Mouse (Mus musculus): ENCODE data around the gene Anks1. TPM values are rescaled to one million over a fixed set of nuclear protein-coding genes. Genes with fewer than 3 reads are reported as not detected.

Anks1 gene
- polyA plus RNA-seq, 1 experiment from 2014 or later = 61.0 TPM

DNA sequence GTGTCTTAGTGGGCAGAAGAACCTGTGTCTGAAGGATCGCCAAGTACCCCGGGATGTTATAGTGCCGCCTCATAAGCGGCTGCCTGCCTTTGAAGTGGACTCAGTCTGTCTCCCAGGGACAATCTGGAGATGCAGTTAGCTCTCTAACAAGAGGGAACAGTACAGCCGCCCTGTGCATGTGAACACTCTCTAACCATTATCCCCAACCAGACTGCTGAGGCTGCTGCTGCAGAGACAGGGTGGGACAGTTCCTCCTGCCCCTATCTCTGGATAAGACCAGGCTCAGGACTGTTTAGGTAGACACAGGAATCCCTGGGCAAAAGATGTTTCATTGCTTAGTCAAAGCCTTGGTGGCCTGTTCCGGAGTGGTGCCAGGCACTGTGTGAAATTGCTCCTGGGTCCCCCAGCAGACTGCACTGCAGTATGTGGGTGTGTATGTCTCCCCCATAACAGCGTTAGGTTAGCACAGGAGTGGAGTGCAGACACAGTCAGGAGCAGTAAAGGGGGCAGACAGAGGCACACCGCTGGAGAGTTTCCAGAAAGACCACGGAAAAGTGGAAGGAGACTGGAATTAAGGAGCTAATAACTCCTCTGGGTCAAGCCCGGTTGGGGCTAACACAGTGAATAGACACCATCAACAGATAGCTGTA, 100.1 kb downstream of the Anks1 start:
- no peak for ATAC-seq (ENCODE audit: low FRiP score)
- WGBS = 87% methylated on average over 10 of the region's 10 CpGs
- H3K4me3 ChIP-seq (replicated peaks) = no peak overlapping the region
- H3K4me1 ChIP-seq = peaks cover 49% of the 10 kb centered on the region
- no peak overlapping the region for H3K4me2 ChIP-seq
- no peak overlapping the region for H3K9ac ChIP-seq
- no peak overlapping the region for H3K27ac ChIP-seq
- peaks cover 15% of the 10 kb centered on the region for H3K36me3 ChIP-seq (replicated peaks)
- H3K27me3 ChIP-seq = peaks cover 9% of the 10 kb centered on the region
- no peaks in the 10 kb centered on the region for H3K9me3 ChIP-seq

DNA sequence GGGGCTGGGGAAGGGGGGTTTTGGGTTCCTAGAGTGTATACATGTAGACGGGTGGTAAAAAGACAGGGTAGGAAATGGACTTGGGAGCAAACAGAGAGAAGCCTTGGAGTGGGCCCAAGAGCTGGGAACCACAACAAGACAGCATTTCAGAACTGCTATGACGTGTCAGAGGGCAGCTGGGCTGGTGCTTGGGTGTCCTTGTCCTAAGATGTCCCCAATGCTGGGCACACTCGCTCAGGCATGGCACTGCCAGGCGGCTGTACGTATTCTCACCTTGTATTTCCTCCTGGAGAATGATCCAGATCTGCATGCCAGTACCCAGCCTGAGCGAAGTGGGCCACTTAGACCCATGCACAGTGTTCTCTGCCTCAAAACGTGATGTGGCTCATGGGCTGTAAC, 100.6 kb downstream of the Anks1 start:
- H3K4me3 ChIP-seq (replicated peaks) = no peak overlapping the region
- H3K9ac ChIP-seq = no peak overlapping the region; the same call in 1 of the 2 replicates
- H3K4me2 ChIP-seq = no peak overlapping the region
- H3K27me3 ChIP-seq = peaks cover 9% of the 10 kb centered on the region
- no peak overlapping the region for H3K27ac ChIP-seq
- no peaks in the 10 kb centered on the region for H3K9me3 ChIP-seq
- WGBS = 91% methylated on average over 7 of the region's 7 CpGs
- H3K4me1 ChIP-seq = peaks cover 51% of the 10 kb centered on the region
- ATAC-seq (ENCODE audit: low FRiP score) = no peak
- peaks cover 15% of the 10 kb centered on the region for H3K36me3 ChIP-seq (replicated peaks)

DNA sequence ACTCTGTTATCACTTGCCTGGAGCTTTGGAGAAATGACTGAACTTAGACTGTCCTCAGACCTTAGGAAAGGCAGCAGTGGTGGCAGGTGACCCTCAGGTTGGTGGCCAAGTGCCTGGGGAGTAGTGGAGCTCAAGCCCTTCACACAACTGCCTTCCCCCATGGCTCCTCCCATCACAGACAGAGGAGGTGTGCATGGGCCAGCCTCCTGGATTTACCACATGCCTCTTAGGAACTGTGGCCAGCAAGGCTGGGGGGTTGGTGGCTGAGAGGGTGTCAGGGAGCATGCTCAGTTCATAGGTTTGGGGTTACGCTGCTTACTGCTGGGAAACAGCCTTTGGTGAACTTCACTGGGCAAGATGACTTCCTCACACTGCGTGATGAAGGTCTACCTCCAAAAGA, 101.8 kb downstream of the Anks1 start:
- Histone ChIP-seq H3K9me3 (no peaks in the 10 kb centered on the region), H3K36me3 (replicated peaks) (peaks cover 15% of the 10 kb centered on the region), H3K27me3 (peaks cover 8% of the 10 kb centered on the region), H3K4me2 (no peak overlapping the region), H3K4me1 (peaks cover 53% of the 10 kb centered on the region), H3K9ac (no peak overlapping the region), H3K4me3 (replicated peaks) (no peak overlapping the region), H3K27ac (no peak overlapping the region)
- 90% methylated on average over 2 of the region's 2 CpGs for WGBS
- ATAC-seq (ENCODE audit: low FRiP score) = no peak

DNA sequence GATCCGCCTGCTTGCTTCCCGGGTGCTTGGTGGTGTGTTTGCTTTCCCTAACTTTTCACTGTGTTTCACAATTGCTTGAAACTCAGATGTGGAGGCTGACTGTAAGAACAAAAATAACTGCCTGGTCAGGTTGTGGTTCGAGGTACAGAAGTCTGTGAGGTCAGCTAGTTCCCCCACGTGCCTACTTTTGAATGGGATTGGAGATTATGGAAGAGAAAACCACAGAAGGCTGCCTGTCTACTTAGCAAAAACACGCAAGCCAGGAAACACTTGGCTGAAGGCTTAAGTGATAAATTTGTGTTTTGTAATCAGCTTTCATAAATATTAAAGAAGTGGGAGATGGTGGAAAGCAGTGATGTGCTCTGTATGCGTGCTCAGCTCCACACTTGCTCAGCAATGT, 103.7 kb downstream of the Anks1 start:
- peaks cover 3% of the 10 kb centered on the region; the same call in 1 of the 2 replicates for H3K27me3 ChIP-seq
- no peak overlapping the region; the same call in 1 of the 2 replicates for H3K9ac ChIP-seq
- peaks cover 13% of the 10 kb centered on the region for H3K36me3 ChIP-seq (replicated peaks)
- no peaks in the 10 kb centered on the region for H3K9me3 ChIP-seq
- H3K4me3 ChIP-seq (replicated peaks) = no peak overlapping the region
- H3K4me1 ChIP-seq = peaks cover 53% of the 10 kb centered on the region
- peak overlapping the region; percentile 24 for H3K4me2 ChIP-seq
- ATAC-seq (ENCODE audit: low FRiP score) = no peak
- H3K27ac ChIP-seq = peak overlapping the region; percentile 63
- WGBS = 72% methylated on average over 6 of the region's 6 CpGs

DNA sequence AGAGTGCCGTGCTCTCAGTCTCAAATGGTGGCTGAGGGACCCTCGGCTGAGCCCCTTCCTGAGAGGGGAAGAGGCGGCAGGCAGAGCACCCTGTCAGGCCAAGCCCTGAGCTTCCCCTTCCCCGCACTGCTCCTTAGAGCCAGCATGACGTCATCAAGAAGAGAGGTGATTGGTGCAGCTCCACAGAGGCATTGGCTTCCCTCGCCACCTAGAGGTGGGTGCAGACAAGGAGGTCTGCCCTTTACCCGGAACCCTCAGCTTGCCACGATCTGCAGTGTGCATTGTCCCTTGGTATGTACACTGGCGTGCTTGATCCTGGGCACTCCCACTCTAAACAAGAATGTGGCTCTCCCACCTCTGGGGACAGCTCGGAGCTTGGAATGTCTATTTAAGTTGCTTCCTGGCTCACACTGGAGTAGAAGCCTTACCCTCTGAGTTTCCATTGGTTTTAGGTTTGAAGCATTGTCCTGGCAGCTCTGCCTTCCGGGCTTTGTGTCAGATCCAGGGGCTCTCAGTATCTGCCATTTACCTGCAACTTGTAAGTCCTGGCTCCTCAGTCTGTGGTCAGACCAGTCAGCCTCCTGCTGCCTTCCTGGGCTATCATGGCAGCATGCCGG, 104.3 kb downstream of the Anks1 start:
- ATAC-seq (ENCODE audit: low FRiP score) = peak; percentile 91
- Histone ChIP-seq H3K4me3 (replicated peaks) (no peak overlapping the region), H3K4me1 (peaks cover 53% of the 10 kb centered on the region), H3K9me3 (no peaks in the 10 kb centered on the region), H3K36me3 (replicated peaks) (peaks cover 8% of the 10 kb centered on the region), H3K4me2 (peak overlapping the region; percentile 24), H3K9ac (no peak overlapping the region; the same call in 1 of the 2 replicates), H3K27ac (peak overlapping the region; percentile 63), H3K27me3 (peaks cover 2% of the 10 kb centered on the region; the same call in 1 of the 2 replicates)
- 14% methylated on average over 12 of the region's 12 CpGs for WGBS

DNA sequence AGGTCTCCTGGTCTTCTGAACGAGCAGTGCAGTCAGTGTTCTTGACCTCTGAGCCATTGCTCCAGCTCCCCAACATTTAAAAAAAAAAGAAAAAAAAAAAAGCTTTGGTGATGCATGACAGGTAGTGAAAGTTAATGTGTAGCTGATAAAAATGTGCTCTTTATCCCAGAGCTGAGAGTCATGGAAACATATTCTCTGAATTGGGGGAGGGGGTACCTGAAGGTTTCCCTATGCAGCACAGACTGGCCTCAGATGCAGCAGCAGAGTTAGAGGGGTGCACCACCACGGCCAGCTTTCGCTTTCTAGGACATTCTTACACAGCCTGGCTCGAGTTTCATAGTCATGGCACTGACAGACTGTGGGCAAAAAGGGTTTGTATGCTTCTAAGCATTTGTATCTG, 105.3 kb downstream of the Anks1 start:
- H3K4me1 ChIP-seq = peaks cover 59% of the 10 kb centered on the region
- no peaks in the 10 kb centered on the region for H3K27me3 ChIP-seq
- no peaks in the 10 kb centered on the region for H3K9me3 ChIP-seq
- no peak overlapping the region for H3K9ac ChIP-seq
- no peak for ATAC-seq (ENCODE audit: low FRiP score)
- H3K27ac ChIP-seq = peak overlapping the region; percentile 56
- WGBS = 73% methylated on average over 4 of the region's 4 CpGs
- no peak overlapping the region for H3K4me2 ChIP-seq
- H3K4me3 ChIP-seq (replicated peaks) = no peak overlapping the region
- peaks cover 4% of the 10 kb centered on the region for H3K36me3 ChIP-seq (replicated peaks)

DNA sequence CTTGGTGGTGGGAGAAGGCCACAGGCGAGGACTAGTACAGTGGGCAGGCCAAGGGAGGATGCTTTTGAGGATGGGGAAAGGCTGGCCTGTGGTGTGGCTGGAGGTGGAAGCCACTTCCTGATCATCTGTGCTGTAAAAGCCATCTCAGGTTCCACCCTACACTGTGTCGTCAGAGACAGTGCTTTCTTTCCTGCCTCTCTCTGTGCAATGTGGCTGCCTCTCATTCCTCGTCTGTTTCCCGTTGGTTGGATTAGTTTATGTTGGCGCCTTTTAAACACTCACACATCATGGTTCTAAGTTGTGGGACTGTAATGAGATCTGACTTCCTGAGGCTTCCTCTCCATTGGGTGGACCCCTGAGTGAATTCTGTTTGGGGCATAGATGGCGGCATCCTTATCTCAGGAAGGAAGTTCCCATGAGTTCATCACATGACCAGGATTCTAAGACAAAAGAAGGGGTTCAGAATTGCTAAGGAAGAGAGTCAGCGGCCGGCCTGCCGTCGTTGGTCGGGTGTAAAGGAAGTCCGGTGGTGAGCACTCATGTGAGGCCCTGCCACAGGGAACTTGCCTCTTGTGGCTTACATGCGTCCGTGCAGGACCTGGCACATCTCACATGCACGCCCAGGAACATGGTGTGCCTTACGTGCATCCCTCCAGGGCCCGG, 106.1 kb downstream of the Anks1 start:
- peaks cover 66% of the 10 kb centered on the region for H3K4me1 ChIP-seq
- H3K36me3 ChIP-seq (replicated peaks) = no peaks in the 10 kb centered on the region; the same call in 1 of the 2 replicates
- no peak overlapping the region for H3K4me2 ChIP-seq
- WGBS = 86% methylated on average over 17 of the region's 17 CpGs
- H3K27me3 ChIP-seq = no peaks in the 10 kb centered on the region
- no peak overlapping the region for H3K4me3 ChIP-seq (replicated peaks)
- no peak overlapping the region for H3K9ac ChIP-seq
- peak overlapping the region; percentile 56 for H3K27ac ChIP-seq
- ATAC-seq (ENCODE audit: low FRiP score) = no peak
- no peaks in the 10 kb centered on the region for H3K9me3 ChIP-seq

DNA sequence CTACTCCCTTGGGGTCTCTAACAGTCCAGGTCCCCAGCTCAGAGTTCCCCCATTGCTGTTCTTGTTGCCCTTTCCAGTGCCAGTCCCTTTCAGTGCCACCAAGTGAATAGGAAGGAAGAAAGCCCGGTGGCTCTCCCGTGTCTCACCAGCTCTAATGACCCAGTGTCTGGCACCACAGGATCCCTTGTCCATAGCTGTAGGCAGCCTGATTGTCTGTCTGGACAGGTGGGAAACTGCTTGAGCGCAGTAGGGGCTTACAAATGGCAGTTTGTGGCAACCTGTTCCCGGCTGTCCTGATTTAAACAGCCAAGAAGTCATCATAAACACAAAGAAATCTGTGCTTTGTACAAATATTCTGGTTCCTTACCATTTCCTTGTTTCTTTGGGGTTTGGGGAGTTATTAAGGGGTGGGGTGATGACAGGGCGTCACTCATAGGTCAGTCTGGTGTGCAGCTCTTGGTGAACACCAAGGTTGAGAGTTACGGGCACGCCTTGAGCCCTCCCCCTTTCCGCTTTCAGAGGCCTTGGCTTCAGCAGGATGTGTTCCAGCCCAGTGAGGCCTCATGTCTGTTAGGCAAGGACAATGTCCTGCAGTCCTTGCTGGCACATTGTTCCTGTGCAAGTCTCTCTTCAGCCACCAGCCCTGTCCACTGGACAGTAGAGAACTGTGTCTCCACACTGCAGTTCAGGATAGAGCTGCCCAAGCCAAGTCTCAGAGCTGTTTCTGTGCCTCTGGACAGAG, 107.1 kb downstream of the Anks1 start:
- Histone ChIP-seq H3K9me3 (no peaks in the 10 kb centered on the region), H3K27ac (peak overlapping the region; percentile 36), H3K9ac (no peak overlapping the region), H3K36me3 (replicated peaks) (no peaks in the 10 kb centered on the region; the same call in 1 of the 2 replicates), H3K4me2 (no peak overlapping the region), H3K4me1 (peaks cover 67% of the 10 kb centered on the region), H3K4me3 (replicated peaks) (no peak overlapping the region), H3K27me3 (no peaks in the 10 kb centered on the region)
- WGBS = 81% methylated on average over 8 of the region's 8 CpGs
- ATAC-seq (ENCODE audit: low FRiP score) = no peak

DNA sequence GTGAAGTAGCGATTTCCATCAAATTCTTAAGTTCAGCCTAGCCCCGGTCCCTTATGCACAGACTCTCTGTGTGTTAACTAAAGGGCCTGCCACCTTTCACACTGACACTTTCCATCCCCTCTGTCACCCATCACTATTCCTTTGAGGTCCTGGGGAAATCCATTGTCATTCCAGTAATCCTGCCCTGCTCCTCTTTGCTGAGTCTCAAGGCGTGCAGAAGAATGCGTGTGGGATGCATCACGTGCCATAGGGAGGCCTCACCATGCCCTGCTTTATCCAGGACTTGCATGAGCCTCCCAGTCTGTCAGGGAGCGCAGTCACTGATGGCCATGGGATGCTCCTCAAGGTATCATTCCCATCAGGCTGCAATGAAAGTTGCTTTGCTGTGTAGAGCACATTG, 109.2 kb downstream of the Anks1 start:
- 0 out of 2 replicates have a peak overlapping the region, but pooled peaks have one; percentile 53 for H3K27ac ChIP-seq
- no peaks in the 10 kb centered on the region for H3K9me3 ChIP-seq
- 35% methylated on average over 6 of the region's 6 CpGs for WGBS
- H3K9ac ChIP-seq = no peak overlapping the region
- H3K36me3 ChIP-seq (replicated peaks) = no peaks in the 10 kb centered on the region; the same call in 1 of the 2 replicates
- H3K4me2 ChIP-seq = no peak overlapping the region
- ATAC-seq (ENCODE audit: low FRiP score) = no peak
- H3K4me3 ChIP-seq (replicated peaks) = no peak overlapping the region
- peaks cover 71% of the 10 kb centered on the region for H3K4me1 ChIP-seq
- H3K27me3 ChIP-seq = no peaks in the 10 kb centered on the region

DNA sequence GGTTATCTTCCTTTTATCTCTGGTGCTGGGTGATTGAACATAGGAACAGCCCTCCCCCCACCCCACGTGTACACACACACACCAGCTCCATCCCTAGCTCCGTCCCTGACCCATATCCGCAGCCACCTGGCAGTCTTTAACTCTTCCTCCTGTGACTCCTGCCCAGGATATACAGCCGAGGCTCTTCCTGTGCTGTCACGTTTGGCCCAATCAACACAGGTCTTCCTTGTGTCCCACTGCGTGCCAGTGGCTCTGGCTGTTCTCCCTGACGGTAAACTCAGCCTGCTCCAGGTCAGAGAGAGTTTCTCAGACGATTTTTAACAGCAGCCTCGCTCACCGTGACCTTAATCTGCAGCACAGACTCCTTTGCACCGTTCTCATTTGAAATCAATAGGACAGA, 109.7 kb downstream of the Anks1 start:
- Histone ChIP-seq H3K4me1 (peaks cover 68% of the 10 kb centered on the region), H3K36me3 (replicated peaks) (no peaks in the 10 kb centered on the region; the same call in 1 of the 2 replicates), H3K4me2 (no peak overlapping the region), H3K4me3 (replicated peaks) (no peak overlapping the region), H3K27me3 (no peaks in the 10 kb centered on the region), H3K9me3 (no peaks in the 10 kb centered on the region), H3K27ac (peak overlapping the region; percentile 53; the same call in 1 of the 2 replicates), H3K9ac (no peak overlapping the region)
- WGBS = 45% methylated on average over 11 of the region's 11 CpGs
- no peak; the same call in 1 of the 2 replicates for ATAC-seq (ENCODE audit: low FRiP score)

DNA sequence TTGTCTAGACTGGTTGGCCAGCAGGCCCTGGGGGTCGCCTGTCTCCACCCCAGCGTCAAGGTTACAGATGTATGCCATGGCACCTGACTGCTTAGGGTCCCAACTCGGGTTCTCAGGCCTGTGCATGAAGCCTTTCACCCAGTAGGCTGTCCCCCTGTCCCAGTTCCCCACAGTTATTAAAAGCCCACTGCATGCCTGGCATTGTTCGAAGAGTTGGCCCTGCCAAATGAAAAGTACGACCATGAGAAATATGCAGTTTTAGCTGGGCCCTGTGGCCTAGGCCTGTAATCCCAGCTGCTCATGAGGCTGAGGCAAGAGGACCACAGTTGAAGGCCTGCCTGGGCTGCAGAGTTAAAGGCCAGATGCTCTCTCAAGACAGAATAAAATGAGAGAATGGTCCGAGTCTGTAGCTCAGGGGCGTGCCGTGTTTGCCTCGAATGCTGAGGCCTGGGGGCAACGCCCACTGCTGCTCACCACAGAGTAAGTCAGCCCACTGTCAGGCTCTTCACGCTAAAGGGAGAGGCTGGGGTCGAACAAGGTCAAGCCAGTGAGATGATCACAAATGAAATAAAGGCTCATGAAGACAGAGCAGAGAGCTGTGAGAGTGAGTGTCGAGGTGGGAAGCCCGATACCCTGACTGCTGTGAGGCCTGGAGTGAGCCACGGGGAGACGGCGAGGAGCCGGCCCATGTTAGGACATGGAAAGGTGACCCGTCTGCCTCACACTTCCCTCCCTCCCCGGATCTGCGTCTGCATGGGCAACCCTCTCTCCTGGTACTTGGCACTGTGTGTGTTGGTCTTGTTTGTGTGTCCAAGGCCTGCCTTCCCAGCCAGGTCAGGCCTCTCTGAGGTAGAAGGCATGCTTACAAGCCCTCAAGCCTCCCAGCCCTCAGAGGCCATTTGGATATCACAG, 110.9 kb downstream of the Anks1 start:
- no peaks in the 10 kb centered on the region for H3K9me3 ChIP-seq
- no peaks in the 10 kb centered on the region for H3K36me3 ChIP-seq (replicated peaks)
- H3K9ac ChIP-seq = no peak overlapping the region
- ATAC-seq (ENCODE audit: low FRiP score) = no peak
- 0 out of 2 replicates have a peak, but pooled peaks cover 2% of the 10 kb centered on the region for H3K27me3 ChIP-seq
- 0 out of 2 replicates have a peak overlapping the region, but pooled peaks have one; percentile 31 for H3K27ac ChIP-seq
- H3K4me3 ChIP-seq (replicated peaks) = no peak overlapping the region
- H3K4me1 ChIP-seq = peaks cover 69% of the 10 kb centered on the region
- 84% methylated on average over 21 of the region's 21 CpGs for WGBS
- H3K4me2 ChIP-seq = no peak overlapping the region

All from forebrain, embryonic 12.5 days (tissue).